Mouse (Mus musculus) monocyte, adult 2 months (primary cell): ENCODE results near the gene Nlrx1.
"Not testable (repeated sequence)": the region's sequence is repeated elsewhere in the genome, so short reads cannot be mapped to it uniquely, and the experiment has no call there.

Experiments used
- DNase-seq, 2 experiments: peaks; one replicate each; pipeline ENCODE4 v3.0.0; 2022; ENCODE audit warnings: low spot score in 2 of 2, low read depth in 1 of 2

Gene Nlrx1

DNA sequence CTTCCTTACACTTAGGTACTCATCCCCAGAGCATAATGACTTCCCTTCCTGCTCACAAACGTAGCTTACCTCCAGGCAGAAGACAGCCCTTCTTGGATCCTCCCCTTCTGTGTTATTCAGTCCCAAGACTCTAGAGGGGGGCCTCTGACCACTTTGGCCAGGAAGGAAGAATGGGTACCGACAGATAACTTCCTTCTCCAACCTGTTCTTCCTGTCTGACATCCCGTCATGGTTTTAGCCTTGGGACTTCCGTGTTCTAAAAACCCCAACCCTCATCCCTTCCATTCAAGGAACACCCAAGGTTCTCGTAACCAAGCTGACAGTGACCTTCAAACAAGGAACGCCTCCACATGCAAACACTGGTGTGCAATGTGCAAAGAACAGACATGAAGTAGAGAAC is at the start of gene Nlrx1:
Gene Nlrx1, minus strand, starts transcription at position 168 of the 400 bp plus-strand sequence.
- peak in 1 of 2 experiments; percentile 42 for DNase-seq

DNA sequence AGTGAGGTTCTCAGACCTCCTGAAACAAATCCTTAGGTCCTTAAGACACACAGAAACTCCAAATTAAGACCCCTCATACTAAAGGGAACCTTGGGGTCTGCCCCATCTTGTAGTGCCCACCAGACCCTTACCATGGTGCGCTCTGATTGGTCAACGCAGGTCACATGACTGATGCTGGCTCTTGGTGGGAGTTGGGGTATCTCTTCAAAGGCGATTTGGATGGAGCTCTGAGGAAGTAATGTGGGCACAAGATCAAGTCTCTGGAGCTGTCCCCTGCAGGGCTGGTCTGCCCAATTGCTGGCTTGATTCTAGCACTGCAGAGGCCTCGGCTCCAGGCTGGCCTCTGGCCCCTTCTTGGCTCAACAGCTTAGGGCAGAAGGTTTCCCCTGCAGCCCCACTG is 49.1 kb upstream of the Nlrx1 start:
- DNase-seq: no peak

DNA sequence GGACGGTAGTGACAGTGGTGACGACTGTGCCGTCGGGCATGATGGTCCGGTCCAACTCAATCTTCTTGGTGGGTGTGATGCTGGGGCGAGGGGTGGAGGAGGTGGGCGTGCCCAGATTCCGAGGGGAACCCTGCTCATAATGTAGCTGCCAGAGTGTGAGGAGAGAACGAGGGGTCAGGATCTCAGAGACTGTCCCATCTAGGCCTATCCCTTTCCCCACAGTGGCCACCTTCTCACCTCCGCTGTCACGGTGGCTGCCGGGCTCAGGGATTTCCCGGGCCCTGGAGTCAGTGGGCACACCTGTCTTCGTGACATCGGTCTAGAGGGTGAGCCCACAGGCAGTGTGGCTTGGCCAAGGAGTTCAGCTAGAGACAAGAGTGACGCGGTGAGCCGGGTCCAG is 46.5 kb upstream of the Nlrx1 start:
- DNase-seq: no peak

DNA sequence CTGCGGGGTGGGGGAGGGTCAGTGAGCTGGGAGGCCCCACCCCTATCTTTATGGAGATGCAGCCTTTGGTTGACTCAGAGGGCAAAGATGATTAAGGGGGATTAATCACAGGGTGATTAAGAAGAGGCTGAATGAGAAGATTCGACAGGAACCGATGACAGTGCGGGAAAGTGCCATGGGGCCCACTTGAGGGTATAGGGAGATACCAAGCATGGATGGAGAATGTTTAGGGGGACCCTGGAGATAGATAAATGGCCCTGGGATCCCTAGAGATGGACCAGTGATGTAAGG is 45.8 kb upstream of the Nlrx1 start:
- no peak for DNase-seq

DNA sequence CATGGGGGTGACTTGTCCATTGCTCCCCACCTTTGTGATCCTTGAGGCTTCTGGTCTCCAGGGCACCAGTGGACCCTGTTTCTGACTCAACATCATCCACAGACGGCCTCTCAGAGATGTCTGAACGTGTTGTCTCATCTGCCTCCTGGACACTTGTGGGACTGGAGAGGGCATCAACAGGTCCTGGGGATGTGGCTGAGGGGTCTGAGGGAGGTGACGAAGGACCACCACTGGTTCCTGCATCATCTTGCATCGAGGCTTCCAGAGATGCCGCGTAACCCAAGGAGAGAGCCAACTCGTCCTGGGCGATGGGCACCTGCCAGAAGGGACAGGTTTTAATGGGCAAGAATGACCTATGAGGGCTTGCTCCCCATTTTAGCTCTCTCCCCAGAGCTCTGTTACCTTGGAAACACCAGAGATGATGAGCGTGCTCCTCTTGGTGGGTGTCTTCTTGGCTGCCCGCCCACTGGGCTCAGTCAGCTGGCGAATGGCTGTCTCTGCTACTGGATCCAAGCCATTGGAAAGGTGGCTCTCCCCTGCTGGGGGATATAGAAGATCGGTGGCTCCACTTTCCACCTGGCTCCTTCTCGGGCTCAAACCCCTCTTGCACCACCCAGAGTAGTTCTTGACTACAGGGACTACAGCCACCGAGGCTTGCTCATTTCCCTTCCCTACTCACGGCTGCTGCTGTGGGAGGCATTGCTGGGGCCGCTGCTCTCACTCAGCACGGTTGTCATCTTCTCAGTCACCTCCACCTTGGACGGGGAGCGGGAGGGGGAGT is 45.3 kb upstream of the Nlrx1 start:
- DNase-seq: no peak

DNA sequence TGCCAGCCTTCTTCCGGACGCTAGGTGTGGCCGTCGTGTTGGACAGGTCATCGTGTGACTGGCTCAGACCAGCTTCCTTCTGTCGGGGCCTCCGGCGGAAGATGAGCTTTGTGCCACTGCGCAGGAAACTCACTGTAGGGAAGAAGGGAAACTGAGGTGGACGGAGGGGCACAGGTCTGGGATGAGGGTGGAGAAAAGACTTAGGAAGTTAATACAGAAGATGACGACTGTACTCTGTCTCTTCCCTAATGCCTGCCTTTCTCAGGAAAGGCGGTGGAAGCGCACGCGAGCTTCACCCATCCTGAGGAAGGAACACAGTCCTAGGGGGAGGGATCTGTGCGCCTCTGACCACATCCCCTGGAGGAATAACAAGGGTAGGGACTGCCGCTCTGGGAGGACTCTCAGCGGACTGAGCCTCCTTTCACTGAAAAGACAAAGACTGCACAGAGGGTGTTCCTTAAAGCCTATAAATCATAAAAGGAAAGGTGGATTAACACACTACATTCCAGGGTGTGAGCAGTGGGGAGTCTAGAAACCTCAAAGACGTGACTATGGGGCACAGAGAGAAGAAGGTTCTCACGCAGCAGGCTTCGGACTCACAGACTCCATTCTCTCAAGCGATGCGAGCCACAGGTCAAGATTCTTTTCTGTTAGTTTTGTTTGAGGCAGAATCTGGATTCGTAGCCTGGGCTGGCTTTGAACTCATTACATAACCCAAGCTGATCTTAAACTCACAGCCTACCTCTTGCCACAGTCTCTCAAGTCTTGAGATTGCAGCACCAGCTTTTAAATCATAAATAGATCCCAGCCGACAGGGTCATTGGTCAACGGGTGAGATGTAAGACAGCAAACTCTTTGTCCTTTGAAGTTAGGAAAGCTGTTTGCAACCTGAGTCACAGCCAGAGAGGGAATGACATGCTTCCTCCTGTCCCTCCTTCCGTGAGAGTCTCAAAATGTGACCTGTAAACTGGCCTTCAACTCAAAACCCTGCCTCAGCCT is 43.0 kb upstream of the Nlrx1 start:
- no peak for DNase-seq

DNA sequence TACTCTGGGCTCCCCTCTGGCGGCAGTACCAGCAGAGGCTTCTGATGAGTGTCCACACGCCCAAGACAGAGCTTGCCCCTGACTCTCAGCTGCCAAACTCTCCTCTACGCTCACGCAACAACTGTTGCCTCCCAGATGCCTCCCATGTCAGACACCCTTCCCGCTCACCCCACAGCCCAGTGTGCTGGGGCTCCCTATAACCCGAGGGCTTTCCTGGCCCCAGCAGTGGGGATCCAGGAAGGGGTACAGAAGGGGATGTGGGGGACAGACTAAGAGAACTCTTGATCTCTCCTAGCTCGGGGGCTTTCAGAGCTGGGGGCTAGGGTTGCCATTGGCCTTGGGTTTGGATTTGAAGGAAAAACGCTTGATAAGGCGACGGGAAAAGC is 42.3 kb upstream of the Nlrx1 start:
- no peak for DNase-seq

DNA sequence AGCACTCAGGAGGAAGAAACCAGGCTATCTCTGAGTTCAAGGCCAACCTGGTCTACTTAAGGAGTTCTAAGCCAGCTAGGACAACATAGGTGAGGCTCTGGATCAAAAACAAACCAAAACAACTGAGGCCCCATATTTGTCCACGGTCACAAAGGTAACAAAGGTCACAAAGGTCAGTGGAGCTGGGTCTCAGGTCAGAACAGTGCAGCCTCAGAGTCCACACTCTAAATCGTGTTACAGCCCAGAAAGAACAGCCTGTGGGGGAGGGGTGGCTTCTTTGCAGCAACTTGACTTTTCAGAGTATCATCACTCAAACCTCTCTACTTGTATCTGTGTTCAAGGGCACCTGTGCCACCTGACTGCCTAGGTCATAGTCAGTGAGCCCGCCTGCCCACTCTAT is 41.4 kb upstream of the Nlrx1 start:
- no peak for DNase-seq

DNA sequence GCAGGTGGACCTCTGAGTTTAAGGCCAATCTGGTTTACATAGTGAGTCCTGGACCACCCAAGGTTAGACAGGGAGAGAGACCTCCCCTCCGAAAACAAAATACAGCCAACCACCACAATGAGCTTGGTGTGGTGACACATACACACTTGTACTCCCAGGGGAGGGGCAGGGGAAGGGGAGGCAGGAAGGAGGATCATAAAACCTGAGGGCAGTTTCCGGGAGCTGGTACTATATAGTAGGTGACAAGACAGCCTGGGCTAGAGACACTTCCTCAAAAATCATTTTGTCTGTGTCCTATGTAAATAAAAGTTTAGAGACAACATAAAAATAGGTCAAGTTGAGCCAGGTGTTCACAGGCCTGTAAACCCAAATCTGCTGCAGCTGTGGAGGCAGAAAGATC is 38.8 kb upstream of the Nlrx1 start:
- no peak for DNase-seq

DNA sequence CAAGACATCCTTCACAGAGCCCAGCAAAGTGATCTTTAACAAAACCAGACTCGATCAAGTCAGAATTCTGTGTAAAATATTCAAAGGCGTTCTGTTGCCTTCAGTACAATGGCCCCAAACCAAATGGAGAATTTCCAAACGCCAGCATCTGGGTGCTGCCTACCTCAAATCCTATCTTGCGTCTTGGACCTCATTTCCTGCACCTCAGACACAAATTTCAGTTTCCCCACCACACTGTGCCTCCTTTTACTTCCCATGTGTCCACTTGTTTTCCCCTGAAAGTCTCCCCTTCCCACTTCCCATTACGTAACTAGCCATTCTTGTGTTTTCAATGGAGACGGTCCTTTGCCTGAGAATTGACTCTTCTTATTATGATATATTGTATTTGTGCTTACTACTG is 38.1 kb upstream of the Nlrx1 start:
- DNase-seq: no peak

DNA sequence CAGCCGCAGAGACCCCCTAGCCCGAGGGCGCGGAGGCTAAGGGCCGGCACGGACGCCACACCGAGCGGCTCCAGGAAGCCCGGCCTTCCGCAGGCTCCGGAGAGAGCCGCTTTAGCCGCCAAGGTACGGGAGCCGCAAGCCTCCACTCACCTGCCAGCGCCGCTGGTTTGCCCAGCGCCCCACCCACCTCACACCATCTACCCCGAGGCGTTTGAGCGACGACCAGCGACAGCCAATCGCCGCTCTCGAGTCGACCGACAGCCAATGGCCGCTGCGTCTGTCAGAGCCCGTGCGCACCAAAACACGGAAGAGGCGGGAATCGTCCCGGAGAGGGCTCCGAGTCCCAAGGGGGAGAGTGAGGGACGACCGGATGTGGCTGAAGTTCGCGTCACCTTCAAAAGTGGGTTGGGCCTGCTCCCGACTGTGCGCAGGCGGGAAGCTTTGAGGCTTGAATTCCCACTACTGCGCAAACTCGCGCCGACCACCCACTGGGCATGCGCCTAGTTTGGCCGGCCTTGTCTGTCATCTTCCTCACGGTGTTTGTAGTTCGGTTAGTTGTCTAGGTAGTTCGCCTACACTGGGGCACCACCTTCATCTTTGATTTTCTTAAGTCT is 37.2 kb upstream of the Nlrx1 start, which contains the start of gene Hinfp:
Gene Hinfp, minus strand, starts transcription at position 206 of the 614 bp plus-strand sequence.
- DNase-seq: peak; percentile 96

DNA sequence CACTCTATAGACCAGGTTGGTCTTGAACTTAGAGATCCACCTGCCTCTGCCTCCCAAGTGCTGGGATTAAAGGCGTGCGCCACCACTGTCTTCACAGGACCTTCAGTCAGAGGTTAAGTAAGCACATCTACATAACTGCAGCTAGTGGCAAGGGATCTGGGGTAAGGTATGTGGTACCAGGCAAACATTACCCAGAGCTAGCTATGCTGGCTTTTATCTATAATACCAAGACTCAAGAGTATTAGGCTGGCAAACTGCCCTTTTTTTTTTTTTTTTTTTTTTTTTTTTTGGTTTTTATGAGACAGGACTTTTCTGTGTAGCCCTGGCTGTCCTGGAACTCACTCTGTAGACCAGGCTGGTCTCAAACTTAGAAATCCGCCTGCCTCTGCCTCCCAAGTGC is 31.6 kb upstream of the Nlrx1 start:
- not testable (repeated sequence) for DNase-seq

DNA sequence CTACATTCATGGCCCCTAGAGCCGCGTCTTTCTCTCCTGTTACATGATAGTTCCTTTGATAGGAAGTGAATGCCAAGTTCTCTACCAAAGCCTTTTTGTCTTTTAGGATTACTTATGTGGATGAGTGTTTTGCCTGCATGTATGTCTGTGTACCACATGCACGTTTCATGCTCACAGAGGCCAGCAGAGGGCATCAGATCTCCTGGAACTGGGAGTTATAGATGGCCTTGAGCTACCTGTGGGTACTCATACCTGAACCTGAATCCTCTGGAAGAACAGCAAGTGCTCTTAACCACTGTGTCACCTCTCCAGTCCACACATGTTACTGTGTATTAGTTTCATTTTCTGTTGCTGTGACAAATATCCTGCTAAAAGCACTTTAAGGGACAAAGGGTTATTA is 24.1 kb upstream of the Nlrx1 start:
- DNase-seq: no peak

DNA sequence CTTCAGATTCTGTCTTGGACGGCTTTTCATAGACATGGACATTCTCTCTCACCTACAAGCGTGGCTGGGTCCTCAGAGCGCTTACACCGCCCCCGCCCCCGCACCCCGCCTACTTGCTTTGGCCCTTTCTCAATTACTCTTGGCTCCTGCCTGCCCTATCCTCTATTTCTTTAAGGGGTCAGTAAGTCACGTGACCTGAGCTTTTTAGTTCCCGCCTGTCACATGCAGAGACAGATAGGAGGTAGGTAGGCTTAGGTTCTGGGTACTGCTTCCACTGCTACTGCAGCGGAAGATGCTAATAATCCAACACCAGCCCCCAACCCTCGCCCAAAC is 20.5 kb upstream of the Nlrx1 start:
- no peak for DNase-seq

DNA sequence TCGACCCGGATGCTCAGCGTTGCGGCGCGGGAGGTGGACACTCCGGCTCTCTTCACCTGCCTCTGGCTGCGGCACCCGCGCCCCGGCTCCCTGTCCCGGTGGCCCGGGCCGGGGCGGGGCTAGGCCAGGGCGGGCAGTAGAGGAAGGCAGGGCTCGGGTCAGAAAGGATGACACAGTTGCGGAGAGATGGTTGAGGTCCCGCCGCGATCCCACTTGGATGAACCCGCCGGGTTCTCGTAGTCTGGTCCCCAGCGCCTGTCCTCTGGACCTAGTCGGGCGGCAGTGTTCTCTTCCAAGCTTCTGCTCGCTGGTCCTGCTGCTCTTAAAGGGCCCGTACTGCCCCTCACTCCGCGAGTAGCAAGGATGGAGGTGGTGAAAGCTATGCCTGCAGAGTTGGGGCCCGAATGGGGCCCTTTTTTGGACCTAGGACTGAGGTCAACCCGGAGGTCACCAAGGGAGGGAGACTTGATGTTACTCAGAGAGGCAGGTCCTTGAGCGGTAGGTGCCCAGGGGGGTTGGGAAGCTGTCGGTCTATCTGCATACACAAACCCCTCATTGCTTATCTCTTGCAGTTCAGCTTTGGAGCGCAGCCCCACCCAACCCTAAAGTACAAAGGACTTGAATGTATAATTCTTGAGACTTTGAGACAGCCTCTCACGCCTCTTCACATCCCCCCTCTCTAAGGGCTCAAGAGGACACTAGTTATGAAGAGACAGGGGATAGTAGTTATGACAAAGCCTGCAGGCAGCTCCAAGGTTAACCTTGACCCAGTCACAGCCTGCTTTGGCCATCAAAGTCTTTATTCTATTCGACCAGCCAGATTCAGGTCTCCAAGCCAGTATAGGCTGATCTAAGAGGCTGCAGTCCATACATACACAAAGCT is 19.9 kb upstream of the Nlrx1 start, which contains the start of gene Abcg4:
Gene Abcg4, minus strand, starts transcription at position 540 of the 883 bp plus-strand sequence.
- no peak for DNase-seq

DNA sequence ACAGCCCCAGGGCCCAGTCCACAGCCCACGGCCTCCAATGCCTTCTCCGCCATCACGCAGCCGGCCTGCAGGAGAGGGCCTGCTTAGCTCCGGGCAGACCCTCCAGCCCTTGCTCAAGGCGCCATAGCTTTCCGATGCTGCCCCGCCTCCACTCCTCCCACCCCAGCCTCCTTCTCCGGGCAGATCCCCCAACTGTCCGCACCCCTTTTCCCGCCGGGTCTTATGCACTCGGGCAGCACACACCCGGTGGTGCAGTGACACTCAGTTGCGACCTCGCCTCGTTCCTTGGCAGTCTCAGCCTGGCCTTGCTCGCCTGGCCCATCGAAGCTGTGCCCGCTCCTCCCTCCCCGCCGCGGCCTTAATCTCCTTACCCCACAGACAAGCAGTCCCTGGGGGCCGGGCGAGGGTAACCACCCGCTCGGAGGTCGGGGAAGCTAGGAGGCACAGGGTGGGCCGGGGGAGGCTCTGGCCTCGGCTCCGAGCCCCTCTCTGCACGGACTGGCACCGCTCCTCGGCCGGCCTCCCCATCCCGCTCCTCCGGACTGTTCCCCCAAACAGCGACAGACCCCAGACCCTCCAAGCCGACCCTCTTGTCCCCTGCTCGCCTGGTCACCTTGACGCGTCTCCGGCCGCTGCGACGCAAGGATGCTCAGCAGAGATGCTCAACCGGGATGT is 19.1 kb upstream of the Nlrx1 start:
- no peak for DNase-seq

DNA sequence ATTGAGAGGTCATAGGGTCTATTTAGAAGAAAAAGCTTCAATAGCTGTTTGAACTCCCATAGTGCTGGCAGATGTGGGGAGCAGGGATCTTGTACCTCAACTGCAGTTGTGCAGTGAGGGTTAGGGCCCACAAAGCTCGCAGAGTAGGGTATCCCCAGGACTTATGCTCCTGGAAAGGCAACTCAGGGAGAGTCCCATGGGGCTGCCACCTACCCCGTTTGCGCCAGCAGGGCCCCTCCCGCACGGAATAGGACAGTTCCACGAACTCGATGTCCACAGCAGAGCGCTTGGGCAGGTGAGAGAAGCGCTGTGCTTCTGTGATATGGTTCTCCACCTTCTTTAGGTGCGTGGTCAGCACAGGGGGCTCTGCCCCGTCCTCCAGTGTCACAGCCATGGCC is 18.6 kb upstream of the Nlrx1 start:
- DNase-seq: no peak

DNA sequence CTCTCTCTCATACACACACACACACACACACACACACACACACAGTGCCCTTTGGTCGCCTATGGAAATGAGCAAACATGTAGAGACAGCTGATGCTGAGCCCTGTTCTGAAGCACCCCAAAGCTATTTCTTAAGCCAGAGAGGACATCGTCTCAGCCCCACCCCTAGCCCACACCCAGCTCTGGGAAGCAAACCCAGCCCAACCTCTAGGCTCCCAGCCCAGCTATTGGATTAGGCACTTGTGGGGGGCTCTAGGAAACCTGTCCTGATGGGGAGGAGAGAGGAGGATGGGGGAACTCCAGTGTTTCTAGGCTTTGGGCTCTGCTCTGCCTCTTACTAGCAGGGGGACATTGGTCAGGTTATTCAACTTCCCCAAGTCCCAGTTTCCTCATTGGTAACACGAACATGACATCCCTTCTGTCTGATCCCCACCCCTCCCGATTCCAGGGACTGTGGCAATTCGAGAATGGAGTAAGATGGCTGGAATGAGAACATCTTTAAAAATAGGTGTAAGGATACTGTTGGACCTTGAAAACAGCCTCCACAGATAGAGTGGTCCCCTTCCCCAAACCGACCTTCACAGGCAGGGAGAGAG is 18.0 kb upstream of the Nlrx1 start:
- DNase-seq: no peak

DNA sequence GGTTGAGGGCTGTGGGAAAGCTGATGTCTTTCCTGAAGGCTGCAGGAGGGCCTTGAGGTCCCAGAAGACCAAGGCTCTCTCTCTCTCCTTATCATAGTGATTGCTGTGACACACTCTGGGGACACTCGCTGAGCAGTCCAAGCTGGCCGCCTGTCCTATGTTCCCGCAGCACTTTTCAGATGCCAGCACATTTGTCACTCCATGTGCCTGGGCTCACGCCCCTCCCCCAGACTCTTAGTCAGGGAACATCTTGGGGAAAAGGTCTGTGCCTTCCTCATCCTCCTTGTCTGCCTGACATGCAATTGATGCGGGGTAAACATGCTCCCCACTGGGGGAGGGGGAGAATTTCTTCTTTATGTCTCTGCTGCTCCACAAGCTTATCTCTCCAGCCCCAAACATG is 14.8 kb upstream of the Nlrx1 start:
- DNase-seq: no peak

DNA sequence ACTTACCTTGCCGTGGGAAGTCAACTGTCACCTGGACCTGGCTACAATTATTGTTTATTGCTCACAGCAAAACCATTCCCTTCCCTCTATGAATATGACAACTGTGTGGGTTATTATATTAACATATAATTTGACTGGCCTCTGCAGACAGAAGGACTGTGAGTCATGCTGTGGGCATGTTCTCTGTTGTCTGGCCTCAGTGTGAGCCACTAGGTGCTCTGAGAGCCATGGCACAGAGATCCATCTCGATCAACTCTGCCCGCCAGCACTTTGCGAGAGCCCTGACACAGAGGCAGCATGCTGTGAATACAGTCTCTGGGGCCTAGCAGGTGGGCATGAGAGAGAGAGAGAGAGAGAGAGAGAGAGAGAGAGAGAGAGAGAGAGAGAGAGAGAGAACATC is 1.6 kb upstream of the Nlrx1 start:
- DNase-seq: no peak
